Mouse (Mus musculus): Measurements from ENCODE around the gene Scrn3. TPM values are rescaled to one million over a fixed set of nuclear protein-coding genes. Genes with fewer than 3 reads are reported as not detected.

The Scrn3 gene
- total RNA-seq, 2 experiments from 2014 or later, result 26.8 to 28.6 TPM

DNA sequence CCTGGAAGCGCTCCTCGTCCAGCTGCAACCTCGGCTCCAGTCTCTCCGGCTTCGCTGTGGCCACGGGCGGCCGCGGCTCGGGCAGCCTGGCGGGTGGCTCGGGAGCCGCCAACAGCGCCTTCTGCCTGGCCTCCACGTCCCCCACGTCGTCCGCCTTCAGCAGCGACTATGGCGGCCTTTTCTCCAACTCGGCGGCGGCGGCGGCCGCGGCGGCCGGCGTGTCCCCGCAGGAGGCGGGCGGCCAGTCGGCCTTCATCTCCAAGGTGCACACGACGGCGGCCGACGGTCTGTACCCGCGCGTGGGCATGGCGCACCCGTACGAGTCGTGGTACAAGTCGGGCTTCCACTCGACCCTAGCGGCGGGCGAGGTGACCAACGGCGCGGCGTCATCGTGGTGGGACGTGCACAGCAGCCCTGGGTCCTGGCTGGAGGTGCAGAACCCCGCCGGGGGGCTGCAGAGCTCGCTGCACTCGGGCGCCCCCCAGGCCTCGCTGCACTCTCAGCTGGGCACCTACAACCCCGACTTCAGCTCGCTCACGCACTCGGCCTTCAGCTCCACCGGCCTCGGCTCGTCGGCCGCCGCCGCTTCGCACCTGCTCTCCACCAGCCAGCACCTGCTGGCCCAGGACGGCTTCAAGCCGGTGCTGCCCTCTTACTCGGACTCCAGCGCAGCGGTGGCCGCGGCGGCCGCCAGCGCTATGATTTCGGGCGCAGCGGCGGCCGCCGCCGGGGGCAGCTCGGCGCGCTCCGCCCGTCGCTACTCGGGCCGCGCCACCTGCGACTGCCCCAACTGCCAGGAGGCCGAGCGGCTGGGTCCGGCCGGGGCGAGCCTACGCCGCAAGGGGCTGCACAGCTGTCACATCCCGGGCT, 38.9 kb upstream of the Scrn3 start:
- intact Hi-C loops (cut with DNase I; ENCODE audit: low total_unique reads), result loop anchor here (10.0 kb wide), 2 partner anchors 759 to 1739 kb away; no protein-coding TSS in a partner anchor
- DNase-seq, result no peak

DNA sequence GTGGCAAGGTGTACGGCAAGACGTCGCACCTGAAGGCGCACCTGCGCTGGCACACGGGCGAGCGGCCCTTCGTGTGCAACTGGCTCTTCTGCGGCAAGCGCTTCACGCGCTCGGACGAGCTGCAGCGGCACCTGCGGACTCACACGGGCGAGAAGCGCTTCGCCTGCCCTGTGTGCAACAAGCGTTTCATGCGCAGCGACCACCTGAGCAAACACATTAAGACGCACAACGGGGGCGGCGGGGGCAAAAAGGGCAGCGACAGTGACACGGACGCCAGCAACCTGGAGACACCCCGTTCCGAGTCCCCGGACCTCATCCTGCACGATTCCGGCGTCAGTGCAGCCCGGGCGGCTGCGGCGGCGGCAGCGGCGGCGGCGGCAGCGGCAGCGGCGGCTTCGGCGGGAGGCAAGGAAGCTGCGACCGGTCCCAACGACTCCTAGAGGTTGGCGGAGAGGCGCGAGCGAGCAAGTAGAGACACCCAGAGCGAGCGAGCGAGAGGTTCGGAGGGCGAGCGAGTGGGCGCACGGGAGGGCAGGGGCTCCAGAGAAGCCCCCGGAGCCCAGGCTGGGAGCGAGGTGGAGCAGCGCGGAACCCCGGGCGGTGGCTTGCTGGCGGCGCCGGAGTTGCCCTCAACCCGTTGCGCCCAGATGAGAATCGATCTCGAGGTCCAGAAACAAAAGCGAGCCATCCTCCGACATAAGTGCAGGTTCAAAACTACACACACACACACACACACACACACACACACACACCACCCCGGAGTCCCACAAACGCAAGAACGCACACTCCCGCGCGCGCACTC, 38.1 kb upstream of the Scrn3 start:
- DNase-seq, result no peak
- intact Hi-C loops (cut with DNase I; ENCODE audit: low total_unique reads), result loop anchor here (10.0 kb wide), 2 partner anchors 760 to 1740 kb away; no protein-coding TSS in a partner anchor

DNA sequence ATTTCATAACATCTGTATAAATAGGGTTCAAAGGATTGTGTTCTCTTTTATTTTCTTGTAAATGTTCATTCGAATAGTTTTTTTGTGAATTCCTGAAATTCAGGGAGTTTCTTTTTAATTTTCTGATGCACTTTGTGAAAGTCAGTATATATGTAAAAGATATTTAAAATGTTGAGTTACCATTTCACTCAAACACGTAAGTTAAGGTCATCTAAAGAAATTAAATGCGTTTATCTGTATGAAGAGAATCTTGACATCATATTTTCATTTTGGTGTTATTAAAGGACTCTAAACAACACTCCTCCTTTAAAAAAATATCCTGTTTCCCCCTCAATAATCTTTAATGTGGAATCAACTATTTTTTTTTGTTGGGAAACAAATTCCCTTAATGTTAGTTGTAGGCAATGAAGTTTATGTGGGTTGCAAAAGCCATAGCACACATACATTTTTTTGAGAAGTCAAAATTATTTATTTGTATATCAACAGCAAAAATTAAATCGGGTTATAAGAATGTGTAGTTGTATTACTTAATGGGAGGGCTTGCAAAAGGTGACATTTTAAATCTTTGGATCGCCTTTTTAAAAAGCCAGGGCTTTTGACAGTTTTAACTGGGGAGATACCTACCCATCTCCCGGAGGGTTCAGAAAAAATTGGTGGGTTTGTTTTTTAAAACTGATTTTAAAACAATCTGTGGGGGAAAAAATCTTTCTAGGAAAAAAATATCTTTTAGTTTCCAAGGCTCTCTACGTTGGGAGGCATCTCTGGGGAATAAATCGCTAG, 37.0 kb upstream of the Scrn3 start:
- DNase-seq, result no peak
- intact Hi-C loops (cut with DNase I; ENCODE audit: low total_unique reads), result loop anchor here (10.0 kb wide), 2 partner anchors 761 to 1741 kb away; no protein-coding TSS in a partner anchor

DNA sequence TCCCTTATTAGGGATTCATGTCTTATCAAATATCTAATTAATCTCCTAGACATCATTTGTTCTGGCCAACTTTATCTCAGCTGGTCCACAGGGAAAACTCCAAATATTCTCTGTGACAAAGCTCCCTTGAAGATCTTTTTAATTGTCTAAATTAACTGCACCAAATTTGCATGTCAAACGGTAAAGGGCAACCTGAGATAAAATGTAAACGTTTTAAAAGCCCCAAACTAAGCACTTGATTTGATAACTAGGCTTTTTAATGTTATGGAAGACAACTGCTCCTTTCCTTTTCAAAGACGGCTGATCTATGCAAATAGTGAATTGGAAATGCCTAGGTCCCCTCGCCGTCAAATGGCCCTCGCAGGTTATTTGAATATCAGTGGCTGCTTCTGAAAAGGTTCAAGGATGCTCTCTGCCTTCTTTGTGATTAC, 36.2 kb upstream of the Scrn3 start:
- DNase-seq, result no peak
- intact Hi-C loops (cut with DNase I; ENCODE audit: low total_unique reads), result loop anchor here (10.0 kb wide), 2 partner anchors 761 to 1741 kb away; no protein-coding TSS in a partner anchor

DNA sequence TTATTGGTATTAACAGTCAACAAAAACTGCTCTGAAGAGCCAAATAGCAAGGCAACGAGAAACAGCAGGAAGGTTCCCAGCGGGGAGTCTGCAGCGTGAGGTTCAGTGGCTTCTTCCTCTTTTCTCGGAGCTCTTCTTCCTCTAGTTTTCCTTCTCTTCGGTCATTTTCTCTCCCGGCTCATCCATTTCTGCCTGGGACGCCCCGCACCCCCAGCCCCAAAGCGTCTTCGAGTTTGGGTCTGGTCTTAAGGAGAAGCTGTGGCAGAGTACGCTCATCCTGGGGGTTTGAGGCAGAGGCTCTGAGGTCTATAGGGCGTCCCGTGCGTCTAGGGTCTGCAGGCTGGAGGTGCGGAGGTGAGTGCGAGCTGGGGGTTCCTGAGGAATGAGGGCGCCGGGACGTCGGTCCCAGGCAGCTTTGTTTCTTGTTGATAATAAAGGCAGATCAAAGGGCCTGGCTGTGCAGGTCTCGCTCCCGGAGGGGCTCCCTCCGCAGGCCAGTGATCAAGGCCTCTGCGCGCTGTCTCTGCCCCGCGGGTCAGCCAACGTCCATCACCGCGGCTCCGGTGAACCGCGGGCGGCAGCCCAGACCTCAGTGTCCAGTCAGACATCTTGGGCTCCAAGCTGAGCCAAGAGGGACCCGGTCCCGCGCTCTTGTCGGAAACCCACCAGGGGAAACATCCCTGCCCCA, 35.2 kb upstream of the Scrn3 start:
- no peak for DNase-seq
- intact Hi-C loops (cut with DNase I; ENCODE audit: low total_unique reads), result loop anchor here (10.0 kb wide), 2 partner anchors 762 to 1742 kb away; no protein-coding TSS in a partner anchor

DNA sequence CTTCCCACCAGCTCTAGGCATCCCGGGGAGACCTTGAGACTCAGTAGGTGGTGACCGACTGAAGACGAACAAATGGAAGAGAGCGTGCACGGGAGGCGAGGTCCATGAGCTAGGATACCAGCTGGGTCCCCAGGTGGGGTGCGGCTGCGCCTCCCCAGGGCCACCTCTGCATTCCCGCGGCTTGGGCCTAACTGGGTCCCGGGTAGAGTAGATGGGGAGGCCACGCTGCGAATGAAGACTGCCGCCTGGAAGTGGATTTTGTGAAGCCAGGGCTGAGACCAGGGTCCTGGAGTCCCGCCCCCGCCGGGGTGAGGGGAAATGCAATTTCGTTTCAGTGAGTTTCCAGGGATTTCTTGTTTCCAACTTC, 34.7 kb upstream of the Scrn3 start:
- intact Hi-C loops (cut with DNase I; ENCODE audit: low total_unique reads), result loop anchor here (2.0 to 10.0 kb wide), 3 partner anchors 111 to 1743 kb away; no protein-coding TSS in a partner anchor
- no peak for DNase-seq

DNA sequence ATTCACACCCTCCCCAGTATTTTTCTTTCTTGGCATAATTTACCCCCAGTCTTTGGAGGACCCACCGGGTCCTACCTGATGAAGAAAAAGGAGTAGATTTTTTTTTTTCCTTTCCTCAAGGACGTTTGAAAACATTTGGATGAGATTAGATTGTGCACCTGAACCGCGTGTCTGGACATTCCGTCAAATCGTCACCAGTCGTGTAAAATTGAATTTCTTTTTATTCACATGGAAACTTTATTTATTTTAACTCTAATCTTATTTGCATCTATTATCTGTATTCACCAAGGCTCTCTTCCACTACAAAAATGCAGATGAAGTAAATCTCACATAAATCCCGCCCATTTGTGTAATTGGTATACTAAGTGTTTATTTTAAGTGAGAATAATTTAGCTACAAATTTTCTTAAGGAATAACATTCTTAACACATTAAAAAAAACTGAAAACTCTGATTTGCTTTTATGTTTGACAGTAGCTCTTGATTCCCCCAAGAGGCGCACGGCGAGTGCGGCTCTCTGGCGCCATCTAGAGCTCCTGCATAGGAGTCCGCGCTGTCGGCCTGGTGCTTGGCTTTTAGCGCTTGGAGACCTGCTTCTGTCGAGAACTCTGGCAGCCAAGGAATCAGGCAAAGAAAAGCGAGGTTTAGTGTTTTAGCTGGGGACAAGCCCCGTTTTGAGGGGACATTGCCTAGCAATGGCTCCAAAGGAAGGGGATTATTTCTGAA, 34.1 kb upstream of the Scrn3 start:
- DNase-seq, result peak; percentile 85
- intact Hi-C loops (cut with DNase I; ENCODE audit: low total_unique reads), result loop anchor here (2.0 to 10.0 kb wide), 3 partner anchors 111 to 1743 kb away; no protein-coding TSS in a partner anchor

DNA sequence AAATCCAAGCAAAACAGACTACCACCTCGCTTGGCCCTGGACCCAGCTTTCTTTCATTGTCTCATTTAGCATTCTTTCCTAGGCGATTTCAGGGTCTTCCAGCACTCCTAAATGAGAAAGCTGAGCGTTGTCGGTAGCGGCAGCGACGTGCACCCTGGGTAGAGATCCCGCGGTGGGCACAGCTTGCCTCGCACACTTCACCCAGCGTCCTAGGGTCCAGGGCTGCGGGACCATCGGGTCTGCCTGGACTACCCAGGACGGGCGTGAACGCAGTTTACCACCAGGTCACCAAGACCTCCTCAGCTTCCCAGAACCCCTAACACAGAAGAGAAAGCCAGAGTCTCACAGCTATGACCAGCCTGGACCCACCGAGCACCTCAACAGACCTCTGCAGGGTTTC, 33.5 kb upstream of the Scrn3 start:
- DNase-seq, result no peak
- intact Hi-C loops (cut with DNase I; ENCODE audit: low total_unique reads), result loop anchor here (2.0 to 10.0 kb wide), 3 partner anchors 112 to 1744 kb away; no protein-coding TSS in a partner anchor

DNA sequence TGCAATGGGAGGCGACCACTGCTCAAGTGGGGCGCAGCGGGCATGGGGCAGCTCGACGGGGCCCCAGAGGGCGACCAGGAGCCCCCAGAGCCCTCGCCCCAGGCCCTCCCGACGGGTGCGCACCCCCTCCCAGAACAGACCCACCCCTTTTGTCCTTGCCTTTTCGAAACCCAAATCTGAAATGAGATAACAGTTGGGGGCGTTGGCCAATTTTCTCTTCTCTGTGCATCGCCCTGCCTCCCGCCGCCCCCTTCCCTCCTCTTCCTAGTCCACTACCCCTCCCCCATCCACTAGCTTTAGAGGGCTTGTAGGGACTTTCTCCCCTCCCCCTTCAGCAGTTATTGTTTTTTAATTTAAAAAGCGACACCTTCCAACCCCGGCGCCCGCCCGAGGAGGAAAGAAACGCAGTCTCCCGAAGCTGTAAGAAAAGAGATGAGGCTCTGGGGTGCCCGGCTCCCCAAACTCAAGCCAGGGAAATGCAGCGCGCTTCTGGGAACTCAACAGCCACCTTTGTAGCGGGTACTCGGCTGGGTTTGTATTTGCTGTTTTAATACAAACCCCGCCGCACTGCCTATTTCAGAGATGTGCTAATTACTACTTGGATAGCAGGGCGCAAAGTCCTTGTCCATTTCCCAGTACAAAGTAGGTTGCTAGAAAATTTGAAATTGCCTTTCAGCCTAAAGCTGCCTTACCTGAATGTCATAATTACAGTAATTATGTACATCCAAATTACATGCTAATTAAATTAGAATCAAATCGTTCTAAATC, 32.9 kb upstream of the Scrn3 start:
- no peak for DNase-seq
- intact Hi-C loops (cut with DNase I; ENCODE audit: low total_unique reads), result loop anchor here (2.0 to 10.0 kb wide), 3 partner anchors 113 to 1745 kb away; no protein-coding TSS in a partner anchor

DNA sequence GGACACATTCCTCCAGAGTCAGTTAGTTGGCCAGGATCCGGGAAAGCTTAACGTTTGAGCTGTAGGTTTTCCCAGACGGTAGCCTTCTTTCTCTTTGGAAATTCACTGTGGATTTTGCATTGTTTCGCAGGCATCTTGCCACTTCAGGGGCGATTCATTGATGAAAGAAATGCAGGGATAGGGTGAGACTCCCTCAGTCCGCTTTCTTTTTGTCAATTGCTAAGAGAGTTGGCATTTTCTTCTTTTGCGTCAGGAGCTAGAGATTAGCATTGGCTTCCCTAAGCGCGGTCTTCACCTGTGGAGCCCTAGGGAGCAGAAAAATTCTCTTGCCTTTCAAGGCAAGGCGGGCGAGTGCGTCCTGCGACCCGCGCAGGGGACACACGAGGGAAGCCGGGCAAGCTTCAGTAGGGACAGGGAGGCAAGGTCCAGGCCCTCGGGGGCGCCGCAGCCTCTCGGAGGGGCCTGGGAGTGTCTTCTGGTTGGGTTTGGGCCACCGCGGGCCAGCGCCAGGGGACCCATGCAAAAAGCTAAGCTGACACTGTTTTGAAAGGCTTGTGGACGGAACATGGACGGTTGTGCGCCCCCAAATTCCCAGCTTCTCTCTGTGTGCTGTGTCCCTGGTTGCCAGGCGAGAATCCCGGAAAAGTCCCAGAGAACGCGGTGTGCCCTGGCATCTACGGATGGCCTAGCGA, 31.9 kb upstream of the Scrn3 start:
- no peak for DNase-seq
- intact Hi-C loops (cut with DNase I; ENCODE audit: low total_unique reads), result no loop called here

DNA sequence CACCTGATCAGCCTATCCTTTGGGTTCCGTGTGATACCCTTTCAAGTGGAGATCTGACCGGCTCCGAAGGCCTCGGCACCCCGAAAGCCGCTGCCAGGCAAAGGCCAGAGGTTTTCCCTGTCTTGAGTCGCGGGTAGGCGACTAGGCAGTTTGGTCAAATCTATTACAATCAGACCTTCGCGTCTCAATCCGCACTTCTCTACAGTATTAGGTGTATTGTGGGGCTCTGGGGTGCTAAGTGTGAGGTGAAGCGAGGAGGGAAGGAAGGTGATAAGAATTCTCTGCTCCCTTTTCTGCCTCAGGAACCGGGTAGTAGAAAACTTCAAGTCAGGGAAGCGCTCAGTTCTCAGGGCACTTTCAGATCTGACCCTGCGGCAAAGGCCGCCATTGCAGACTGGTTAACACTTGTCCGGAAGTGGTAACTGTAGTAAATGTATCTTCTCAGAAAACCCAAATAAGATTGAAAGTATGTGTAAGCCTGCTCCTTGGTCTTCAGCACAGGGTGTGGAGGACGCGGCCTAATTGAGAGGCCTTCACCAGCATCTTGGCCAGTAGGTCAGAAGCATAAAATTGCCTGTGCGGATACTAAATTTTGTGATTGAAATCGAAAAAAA, 31.2 kb upstream of the Scrn3 start:
- intact Hi-C loops (cut with DNase I; ENCODE audit: low total_unique reads), result no loop called here
- DNase-seq, result no peak

DNA sequence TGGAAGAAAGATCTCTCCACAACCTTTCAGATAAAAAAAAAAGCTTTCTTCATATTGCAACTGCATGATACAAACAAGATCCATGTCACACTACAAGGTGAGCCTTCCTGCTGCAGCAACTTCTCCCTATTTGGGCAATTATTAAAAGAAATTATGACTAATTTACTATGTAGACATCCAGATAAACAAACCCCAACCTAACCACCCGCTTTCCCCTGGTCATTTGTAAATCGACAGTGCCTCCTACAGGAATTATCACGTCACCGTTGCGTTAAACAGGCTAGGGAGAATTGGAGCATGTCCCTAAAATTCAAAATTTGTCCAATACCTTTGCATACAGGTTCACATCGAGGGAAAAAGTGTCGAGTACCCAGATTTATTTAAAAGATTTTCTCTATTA, 30.7 kb upstream of the Scrn3 start:
- intact Hi-C loops (cut with DNase I; ENCODE audit: low total_unique reads), result no loop called here
- DNase-seq, result no peak

DNA sequence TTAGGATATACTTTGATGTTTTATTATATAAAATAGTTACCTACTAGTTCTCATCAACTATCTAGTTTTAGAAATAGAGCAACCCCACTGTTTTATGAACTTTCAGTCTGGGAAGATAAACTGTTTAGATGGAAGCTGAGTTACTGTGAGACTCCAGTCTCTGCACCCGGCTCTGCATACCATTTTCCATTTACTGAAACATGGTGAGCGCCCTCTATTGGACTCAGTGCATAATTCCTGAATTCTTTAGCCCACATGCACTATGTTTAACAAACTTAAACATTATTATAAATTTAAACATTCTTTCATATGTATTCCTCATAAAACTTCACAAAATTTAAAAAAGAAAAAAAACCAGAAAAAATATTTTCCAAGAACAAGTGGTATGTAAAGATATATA, 26.8 kb upstream of the Scrn3 start:
- intact Hi-C loops (cut with DNase I; ENCODE audit: low total_unique reads), result no loop called here
- no peak for DNase-seq

DNA sequence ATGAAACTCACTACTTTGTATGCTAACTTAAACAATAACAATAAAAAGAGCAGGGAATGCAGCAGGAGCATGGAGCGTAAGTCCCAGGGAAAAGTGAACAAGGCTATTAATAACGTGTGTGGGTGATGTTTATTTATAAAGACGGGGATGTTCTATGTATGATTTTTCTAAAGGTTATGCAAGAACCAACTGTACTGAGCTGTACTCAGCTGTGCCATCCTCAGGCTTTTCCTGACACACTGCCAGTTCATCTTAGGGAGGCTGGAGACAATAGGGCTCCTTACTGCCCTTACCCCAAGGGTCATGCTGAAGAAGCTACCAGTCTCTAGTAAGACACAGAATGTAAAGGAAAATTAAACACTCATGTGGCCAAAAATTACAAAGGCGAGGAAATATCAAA, 21.3 kb upstream of the Scrn3 start:
- intact Hi-C loops (cut with DNase I; ENCODE audit: low total_unique reads), result no loop called here
- DNase-seq, result no peak

DNA sequence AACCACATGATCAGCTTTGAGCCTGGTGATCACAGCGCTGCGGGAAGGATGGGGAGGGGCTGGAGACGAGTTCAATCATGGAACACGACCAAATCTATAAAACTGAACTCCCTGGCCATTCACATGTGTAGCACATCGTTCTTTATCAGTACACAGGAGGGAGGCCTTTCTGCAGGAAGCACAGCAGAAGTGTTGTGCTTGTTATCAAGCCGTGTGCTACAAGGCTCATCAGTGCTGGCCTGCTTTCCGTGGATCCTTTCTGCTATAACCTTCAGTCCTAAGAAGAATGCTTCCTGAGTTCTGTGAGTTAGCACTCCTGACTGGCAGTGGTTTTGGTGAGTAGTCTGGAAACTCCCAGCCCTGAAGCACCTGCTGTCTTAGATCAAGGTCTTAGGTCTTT, 17.4 kb upstream of the Scrn3 start:
- no peak for DNase-seq
- intact Hi-C loops (cut with DNase I; ENCODE audit: low total_unique reads), result no loop called here

DNA sequence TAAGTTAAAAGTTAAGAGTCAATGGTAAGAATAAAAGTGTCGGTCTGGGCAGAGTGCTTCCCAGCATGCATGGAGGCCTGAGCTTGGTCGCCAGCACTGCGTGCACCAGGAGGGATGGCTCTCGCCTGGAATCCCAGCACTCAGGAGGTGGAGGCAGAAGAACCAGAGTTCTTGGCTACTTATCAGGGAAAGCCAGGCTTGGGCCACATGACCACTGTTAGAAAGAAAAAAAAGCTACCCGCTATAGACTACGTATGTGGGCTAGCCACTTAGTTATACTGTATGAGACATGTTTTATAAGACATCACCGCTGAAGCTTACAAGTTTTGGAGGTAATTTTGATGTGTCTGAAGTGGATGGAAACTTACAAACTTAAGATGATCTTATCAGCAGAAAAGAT, 14.2 kb upstream of the Scrn3 start:
- no peak for DNase-seq

More for the DNA sequence above, 14.2 kb upstream of the Scrn3 start:
- intact Hi-C loops (cut with DNase I; ENCODE audit: low total_unique reads), result no loop called here

Data from gastrocnemius, postnatal 14 days (tissue).